Mouse (Mus musculus): ENCODE data around the gene Il22ra2. TPM values are rescaled to one million over a fixed set of nuclear protein-coding genes. Genes with fewer than 3 reads are reported as not detected.

The Il22ra2 gene
- 0.01 TPM in 1 of 2 replicates, not detected in the other for polyA plus RNA-seq (2012; rRNA removed)

DNA sequence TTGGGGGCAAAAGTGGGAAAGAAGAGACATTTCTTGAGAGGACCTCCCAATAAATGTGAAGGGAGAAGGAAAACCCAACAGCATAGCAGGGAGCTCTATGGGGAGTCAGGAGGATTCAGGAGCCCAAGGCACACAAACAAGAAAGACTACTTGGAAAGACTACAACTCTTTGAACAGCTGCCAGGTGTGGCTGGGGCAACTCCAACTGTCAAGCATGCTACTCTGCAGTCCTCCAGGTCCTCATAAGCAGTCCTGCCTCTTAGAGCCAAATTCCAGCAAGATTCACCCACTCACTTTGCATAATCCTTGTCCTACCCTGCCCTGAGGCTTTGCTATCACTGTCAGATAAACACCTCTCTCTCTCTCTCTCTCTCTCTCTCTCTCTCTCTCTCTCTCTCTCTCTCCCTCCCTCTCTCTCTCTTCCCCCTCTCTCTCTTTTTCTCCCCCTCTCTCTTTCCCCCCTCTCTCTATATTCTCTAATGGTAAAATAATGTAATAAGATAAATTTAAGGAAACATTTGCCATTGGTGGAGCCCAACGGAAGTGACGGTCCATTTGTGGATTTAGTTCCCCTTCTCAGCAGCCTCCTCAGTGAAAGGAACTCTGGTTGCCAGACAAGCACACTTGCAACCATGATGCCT is at the start of gene Il22ra2:
Gene Il22ra2, plus strand, starts transcription at position 591 of the 641 bp plus-strand sequence.

DNA sequence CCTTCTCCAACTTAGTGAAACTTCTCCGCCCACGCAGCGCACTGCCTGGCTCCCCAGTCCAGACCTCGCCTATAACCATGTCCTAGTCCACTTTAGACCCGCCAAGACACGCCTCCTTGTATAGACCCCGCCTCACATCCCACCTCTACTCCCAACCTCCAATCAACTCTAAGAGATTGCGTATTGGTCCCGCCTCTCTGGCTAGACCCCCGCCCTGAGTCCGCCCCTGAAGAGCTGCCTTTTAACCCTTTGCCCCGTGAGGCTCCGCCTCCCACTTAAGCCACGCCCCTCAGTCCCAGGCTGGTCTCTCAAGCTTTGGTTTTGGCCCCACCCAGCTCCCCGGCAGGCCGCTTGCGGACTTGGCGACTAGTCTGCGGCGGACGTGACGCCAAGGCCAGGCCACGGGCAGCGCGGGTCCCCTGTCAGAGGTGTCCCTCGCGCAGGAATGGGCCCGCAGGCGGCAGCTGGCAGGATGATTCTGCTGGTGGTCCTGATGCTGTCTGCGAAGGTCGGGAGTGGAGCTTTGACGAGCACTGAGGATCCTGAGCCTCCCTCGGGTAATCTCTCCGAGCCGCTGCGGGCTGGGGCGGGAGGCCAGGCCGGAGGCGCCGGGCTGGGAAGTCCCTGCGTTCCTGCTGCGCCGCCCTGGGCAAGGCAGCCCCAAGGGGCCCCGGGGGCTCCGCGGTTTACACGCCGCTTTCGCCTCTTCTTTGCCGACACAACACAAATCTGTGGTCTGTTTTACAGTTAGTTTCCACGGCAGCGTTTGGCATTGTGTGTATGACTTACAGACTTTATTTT is 30.0 kb upstream of the Il22ra2 start, which contains the start of gene Ifngr1:
Gene Ifngr1, plus strand, starts transcription at position 309 of the 801 bp plus-strand sequence.

Other genes with a start within 250 kb of the Il22ra2 start
- 35.7 and 37.3 TPM in 2 replicates for gene Ifngr1, start 30.0 kb upstream of the Il22ra2 start, polyA plus RNA-seq (2012; rRNA removed)
- 0.01 and 0.05 TPM in 2 replicates for gene Il20ra, start 90.6 kb downstream of the Il22ra2 start, polyA plus RNA-seq (2012; rRNA removed)
- 1.5 and 1.8 TPM in 2 replicates for gene Slc35d3, start 229.5 kb downstream of the Il22ra2 start, polyA plus RNA-seq (2012; rRNA removed)